Mouse (Mus musculus): Measurements from ENCODE around the gene Trim44. TPM values are rescaled to one million over a fixed set of nuclear protein-coding genes. Genes with fewer than 3 reads are reported as not detected.

The Trim44 gene
- polyA plus RNA-seq (2017; shearing (Covaris generic)), result 6.6 TPM

GRCm38 (mm10) chr2:102407363-102408184, at the start of gene Trim44:
TSS of gene Trim44 (minus strand) at chr2:102407828.

GRCm38 (mm10) chr2:102451671-102452549, 44.3 kb upstream of the Trim44 start, which contains the start of gene Fjx1:
TSS of gene Fjx1 (minus strand) at chr2:102452499.

Other genes with a start within 250 kb of the Trim44 start
- 1.1 TPM for gene Ldlrad3, start 221.4 kb downstream of the Trim44 start, polyA plus RNA-seq (2017; shearing (Covaris generic))
- gene Fjx1, start 44.7 kb upstream of the Trim44 start, polyA plus RNA-seq (2017; shearing (Covaris generic)), result not detected
- not detected for gene Pamr1, start 142.2 kb upstream of the Trim44 start, polyA plus RNA-seq (2017; shearing (Covaris generic))

Data from inflammation-experienced regulatory T-cells, adult 16 weeks (primary cell).